Mouse (Mus musculus) heart, embryonic 13.5 days (tissue): ENCODE measurements around the gene Gm10638. TPM values are rescaled to one million over a fixed set of nuclear protein-coding genes. Genes with fewer than 3 reads are reported as not detected.

Experiments used
- ATAC-seq: fragments of 200-750 bp; cut with Nextera tagmentation; 2 replicates; pipeline ENCODE4 v1.8.0; 2017; ENCODE audit warnings: moderate TSS enrichment; ENCODE audit not compliant: insufficient number of reproducible peaks, low FRiP score, low TSS enrichment; ENCODE audit errors: extremely low read depth
- H3K27ac ChIP-seq: fragments of 300-500 bp; sonication (generic); replicated peaks from 2 replicates; pipeline ENCODE4 v1.5.1; 2015; ENCODE audit warnings: moderate library complexity, mild to moderate bottlenecking, inconsistent platforms
- H3K27me3 ChIP-seq: fragments of 300-500 bp; sonication (generic); replicated peaks from 2 replicates; pipeline ENCODE4 v1.6.1; 2015; ENCODE audit warnings: mild to moderate bottlenecking, inconsistent platforms
- H3K36me3 ChIP-seq: fragments of 300-500 bp; sonication (generic); 2 replicates; pipeline ENCODE4 v1.6.1; 2015; ENCODE audit warnings: mild to moderate bottlenecking, inconsistent platforms
- H3K4me1 ChIP-seq: fragments of 300-500 bp; sonication (generic); 2 replicates; pipeline ENCODE4 v1.6.1; 2015; ENCODE audit warnings: inconsistent platforms
- H3K4me2 ChIP-seq: fragments of 300-500 bp; sonication (generic); 2 replicates; pipeline ENCODE4 v1.6.1; 2015; ENCODE audit warnings: inconsistent platforms, mild to moderate bottlenecking, moderate library complexity
- H3K4me3 ChIP-seq: fragments of 300-500 bp; sonication (generic); 2 replicates; pipeline ENCODE4 v1.5.1; 2015; ENCODE audit warnings: moderate library complexity, mild to moderate bottlenecking, inconsistent platforms
- H3K9ac ChIP-seq: fragments of 300-500 bp; sonication (generic); 2 replicates; pipeline ENCODE4 v1.6.1; 2015; ENCODE audit warnings: inconsistent platforms, mild to moderate bottlenecking, moderate library complexity
- H3K9me3 ChIP-seq: fragments of 300-500 bp; sonication (generic); 2 replicates; pipeline ENCODE4 v1.6.1; 2016; ENCODE audit warnings: inconsistent platforms
- WGBS: fragments of 180-500 bp; shearing (Covaris S2); methylation state at CpG from one replicate; pipeline ENCODE4 v1.1.7; 2015; ENCODE audit warnings: mixed read lengths; 5-methylcytosine and 5-hydroxymethylcytosine counted together
- polyA plus RNA-seq: library from polyadenylated mRNA; unstranded; fragments of >200 nt; fragmentation: Nextera tagmentation; extraction: Ambion mirVana; gene quantifications from 2 replicates; pipeline ENCODE4 v1.2.1, GENCODE M21; 2015

The Gm10638 gene
- polyA plus RNA-seq, 1 experiment from 2014 or later, result 3.3 TPM

DNA sequence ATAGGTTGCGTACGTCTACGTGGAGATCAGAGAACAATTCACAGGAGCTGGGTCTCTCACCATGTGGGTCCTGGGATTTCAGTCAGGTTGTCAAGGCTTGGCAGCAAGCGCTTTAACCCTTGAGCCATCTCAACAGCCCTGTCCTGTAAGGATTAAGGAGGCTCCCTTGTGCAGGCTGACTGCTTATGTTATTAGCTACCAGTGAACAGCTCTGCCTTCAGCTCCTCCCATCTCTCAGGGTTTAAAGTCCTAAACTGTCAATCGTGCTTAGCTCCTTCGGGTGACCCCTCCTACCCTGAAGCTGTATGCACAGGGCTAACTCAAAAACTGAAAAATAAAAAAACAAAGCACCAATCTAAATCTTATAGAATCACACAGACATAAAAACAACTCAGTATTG, 46.0 kb downstream of the Gm10638 start:
- Histone ChIP-seq H3K36me3 (no peaks in the 10 kb centered on the region), H3K27ac (no peak overlapping the region), H3K4me2 (no peak overlapping the region), H3K9ac (no peak overlapping the region), H3K27me3 (no peaks in the 10 kb centered on the region), H3K4me3 (no peak overlapping the region), H3K4me1 (peaks cover 21% of the 10 kb centered on the region), H3K9me3 (no peaks in the 10 kb centered on the region)
- no peak for ATAC-seq
- WGBS, result 79% methylated on average over 6 of the region's 6 CpGs

DNA sequence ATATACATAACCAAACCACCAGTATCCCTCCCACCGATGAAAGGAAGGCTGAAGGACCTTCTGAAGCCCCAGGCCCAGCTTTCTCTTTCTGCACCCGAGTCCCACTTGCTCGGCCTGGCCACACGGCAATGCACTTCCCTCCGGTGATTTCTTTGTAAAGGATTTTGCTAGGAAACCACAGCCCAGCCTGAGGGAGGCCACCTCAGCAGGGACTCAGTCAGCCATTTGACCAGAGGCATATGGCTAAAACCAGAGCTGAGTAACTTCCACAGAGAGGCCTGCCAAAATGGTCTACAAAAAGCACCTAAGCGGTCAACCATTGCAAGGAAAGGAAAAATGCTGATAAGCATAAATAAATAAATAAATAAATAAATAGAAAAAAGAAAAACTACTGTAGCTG, 49.2 kb downstream of the Gm10638 start:
- Histone ChIP-seq H3K9me3 (no peaks in the 10 kb centered on the region), H3K36me3 (no peaks in the 10 kb centered on the region), H3K4me2 (no peak overlapping the region), H3K27me3 (no peaks in the 10 kb centered on the region), H3K27ac (no peak overlapping the region), H3K4me3 (no peak overlapping the region), H3K4me1 (no peaks in the 10 kb centered on the region), H3K9ac (no peak overlapping the region)
- WGBS, result 38% methylated on average over 6 of the region's 6 CpGs
- no peak for ATAC-seq

Other genes starting within 250 kb of the Gm10638 start
- gene Abcc12, start 165.0 kb upstream of the Gm10638 start, polyA plus RNA-seq, result not detected in 2 replicates
- gene Lonp2, start 121.7 kb upstream of the Gm10638 start, polyA plus RNA-seq, result 53.7 and 56.7 TPM in 2 replicates
- gene Siah1a, start 235 bp downstream of the Gm10638 start, polyA plus RNA-seq, result 30.1 and 30.8 TPM in 2 replicates
- gene N4bp1, start 139.6 kb downstream of the Gm10638 start, polyA plus RNA-seq, result 6.2 and 6.7 TPM in 2 replicates